In genomic region chr15:93713428-93713827, GRCm38 (mm10) we compare ENCODE assay signal across 9 mouse cellular contexts.
DNase-seq lines count a peak whose midpoint lies in the region; ATAC-seq lines count a peak whose summit lies in the region.
"Had no signal": no experiment of that assay in that cellular context is flagged by ENCODE, and none has a peak within 500 bp of the region (broad histone marks: within the 10 kb centered on the region; RNA-seq: fewer than 3 reads in every experiment).

No protein-coding gene starts in this region.

- H3K9ac ChIP-seq in kidney, embryonic 15.5 days, result no peak overlapping the region

- peak; percentile 39 for DNase-seq in layer of hippocampus, adult 9-11 months
- no peak for DNase-seq in layer of hippocampus, postnatal 36 days
- peak; percentile 32 for DNase-seq in fibroblast of lung, adult 2 months (ENCODE audit: low read depth)
- peak; percentile 76 for DNase-seq in ovary, postnatal 36 days (ENCODE audit: low spot score)
- no peak for DNase-seq in yolk sac, embryonic 10.5 days (ENCODE audit: low spot score)
- DNase-seq in T-cell, adult 2 months (ENCODE audit: low spot score), result no peak

- no peak for ATAC-seq in kidney, embryonic 15.5 days (replicated peaks; ENCODE audit: low FRiP score)
- ATAC-seq in megakaryocyte-erythroid progenitor cell, adult 5-6 weeks (replicated peaks; ENCODE audit: low FRiP score, low TSS enrichment, poor library complexity, severe bottlenecking), result no peak
- ATAC-seq: Patski had no signal

- H3K9me3 ChIP-seq in kidney, embryonic 15.5 days (replicated peaks), result no peaks in the 10 kb centered on the region

- H3K27ac ChIP-seq in kidney, embryonic 15.5 days, result 0 out of 2 replicates have a peak overlapping the region, but pooled peaks have one; percentile 13

- H3K4me1 ChIP-seq in kidney, embryonic 15.5 days, result peaks cover 39% of the 10 kb centered on the region

- no peaks in the 10 kb centered on the region for H3K36me3 ChIP-seq in kidney, embryonic 15.5 days

- H3K4me3 ChIP-seq in kidney, embryonic 15.5 days (replicated peaks), result no peak overlapping the region

- WGBS in kidney, embryonic 15.5 days, result 74% methylated on average over 7 of the region's 7 CpGs

- no peak overlapping the region for H3K4me2 ChIP-seq in kidney, embryonic 15.5 days

- H3K27me3 ChIP-seq in kidney, embryonic 15.5 days, result no peaks in the 10 kb centered on the region
- H3K27me3 ChIP-seq: Patski had no signal

Comparison
In these comparisons a context has a peak if more than half of its experiments do, and no peak if none do; other contexts are left out.
1. DNase-seq: peak in layer of hippocampus, adult 9-11 months (single experiment), fibroblast of lung, adult 2 months (single experiment) and ovary, postnatal 36 days (single experiment); none in layer of hippocampus, postnatal 36 days (0 of 2), yolk sac, embryonic 10.5 days (single experiment) and T-cell, adult 2 months (single experiment).